Mouse (Mus musculus) kidney, postnatal 0 days (tissue): ENCODE measurements at regions not wholly inside any gene's neighbourhood (a gene's known extent, or its start where the extent isn't known, plus 50 kb on each side); places are given as distances from the start of the nearest gene placed in this dataset.
"Not testable (repeated sequence)": the region's sequence is repeated elsewhere in the genome, so short reads cannot be mapped to it uniquely, and the experiment has no call there.

ENCODE experiments used
- ATAC-seq: fragments of 200-750 bp; cut with Nextera tagmentation; replicated peaks from 2 replicates; pipeline ENCODE4 v1.8.0; 2017; ENCODE audit warnings: low read depth, moderate number of reproducible peaks, moderate TSS enrichment, moderate library complexity; ENCODE audit not compliant: low FRiP score
- DNase-seq: peaks from one replicate; pipeline ENCODE4 v3.0.0-alpha.2; 2016; ENCODE audit warnings: low spot score
- H3K27ac ChIP-seq: fragments of 300-500 bp; sonication (generic); 2 replicates; pipeline ENCODE4 v1.5.1; 2014; ENCODE audit warnings: mild to moderate bottlenecking
- H3K27me3 ChIP-seq: fragments of 300-500 bp; sonication (generic); 2 replicates; pipeline ENCODE4 v1.6.1; 2014; ENCODE audit warnings: low read length, mixed read lengths; ENCODE audit not compliant: insufficient read depth
- H3K36me3 ChIP-seq: fragments of 300-500 bp; sonication (generic); 2 replicates; pipeline ENCODE4 v1.6.1; 2014; ENCODE audit warnings: low read length, mixed read lengths; ENCODE audit not compliant: insufficient read depth
- H3K4me1 ChIP-seq: fragments of 300-500 bp; sonication (generic); replicated peaks from 2 replicates; pipeline ENCODE4 v1.6.1; 2014; ENCODE audit warnings: antibody characterized with exemption, low read length, mixed read lengths; ENCODE audit not compliant: insufficient read depth
- H3K4me2 ChIP-seq: fragments of 300-500 bp; sonication (generic); 2 replicates; pipeline ENCODE4 v1.6.1; 2014; ENCODE audit warnings: mild to moderate bottlenecking, low read length, moderate library complexity, mixed read lengths
- H3K4me3 ChIP-seq: fragments of 300-500 bp; sonication (generic); replicated peaks from 2 replicates; pipeline ENCODE4 v1.5.1; 2014; ENCODE audit warnings: low read depth, low read length
- H3K9ac ChIP-seq: fragments of 300-500 bp; sonication (generic); 2 replicates; pipeline ENCODE4 v1.6.1; 2014; ENCODE audit warnings: low read depth, low read length
- H3K9me3 ChIP-seq: fragments of 300-500 bp; sonication (generic); replicated peaks from 2 replicates; pipeline ENCODE4 v1.6.1; 2016; ENCODE audit warnings: low read length, inconsistent platforms, mixed read lengths
- CTCF ChIP-seq: IDR thresholded peaks from 2 replicates; pipeline ENCODE4 v1.5.1; 2016; ENCODE audit warnings: antibody characterized with exemption, low read depth, mild to moderate bottlenecking, moderate library complexity
- WGBS: fragments of 180-500 bp; shearing (Covaris S2); extraction: QIAGEN DNeasy Blood & Tissue Kit; methylation state at CpG from one replicate; pipeline ENCODE4 v1.1.7; 2014; 5-methylcytosine and 5-hydroxymethylcytosine counted together

DNA sequence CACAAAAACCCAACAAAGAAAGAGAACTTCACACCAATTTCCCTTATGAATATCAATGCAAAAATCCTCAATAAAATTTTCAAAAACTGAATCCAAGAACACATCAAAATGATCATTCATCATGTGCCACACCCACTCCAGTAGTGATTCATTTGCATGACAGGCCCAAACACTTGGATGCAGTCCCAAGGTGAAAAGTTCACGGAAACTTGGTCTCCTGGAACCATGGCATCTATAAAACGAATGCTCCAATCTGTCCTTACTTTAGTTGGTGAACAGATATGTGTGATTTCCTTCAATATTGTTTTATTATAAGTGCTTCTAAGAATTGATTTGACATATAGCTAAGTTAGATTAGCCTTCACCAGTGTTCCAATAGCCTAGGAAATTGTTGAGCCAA lies 343.3 kb downstream of the Gm8797 start:
- ATAC-seq: no peak

DNA sequence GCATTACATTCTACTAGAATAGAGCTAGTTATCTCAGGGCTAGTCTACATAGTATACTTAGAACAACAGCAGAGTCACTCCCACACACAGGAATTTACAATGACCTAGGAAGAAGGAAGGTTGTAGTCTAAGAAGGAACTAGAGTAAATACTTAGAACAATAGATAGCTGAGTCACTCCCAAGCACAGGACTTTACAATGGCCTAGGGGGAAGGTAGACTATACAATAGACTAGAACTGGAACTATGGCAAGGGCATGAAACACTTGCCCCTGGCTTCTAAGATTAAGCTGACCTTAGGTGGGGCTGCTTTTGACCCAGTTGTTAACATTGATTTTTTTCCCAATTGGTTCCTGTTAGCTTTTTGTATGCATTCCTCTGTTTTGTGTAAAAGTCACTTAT lies 343.8 kb downstream of the Gm8797 start:
- H3K9ac ChIP-seq, H3K4me2 ChIP-seq, H3K4me1 ChIP-seq, H3K27me3 ChIP-seq, H3K4me3 ChIP-seq, ATAC-seq, H3K9me3 ChIP-seq, H3K27ac ChIP-seq, H3K36me3 ChIP-seq, DNase-seq: not testable (repeated sequence)

More for the DNA sequence above, 343.3 kb downstream of the Gm8797 start:
- Histone ChIP-seq H3K27me3 (no peaks in the 10 kb centered on the region), H3K4me3 (no peak overlapping the region), H3K9me3 (no peaks in the 10 kb centered on the region), H3K27ac (no peak overlapping the region), H3K36me3 (no peaks in the 10 kb centered on the region), H3K9ac (no peak overlapping the region), H3K4me1 (no peaks in the 10 kb centered on the region), H3K4me2 (no peak overlapping the region)
- DNase-seq: no peak
- WGBS: 83% methylated on average over 2 of the region's 2 CpGs
- no peak for TF ChIP-seq CTCF

DNA sequence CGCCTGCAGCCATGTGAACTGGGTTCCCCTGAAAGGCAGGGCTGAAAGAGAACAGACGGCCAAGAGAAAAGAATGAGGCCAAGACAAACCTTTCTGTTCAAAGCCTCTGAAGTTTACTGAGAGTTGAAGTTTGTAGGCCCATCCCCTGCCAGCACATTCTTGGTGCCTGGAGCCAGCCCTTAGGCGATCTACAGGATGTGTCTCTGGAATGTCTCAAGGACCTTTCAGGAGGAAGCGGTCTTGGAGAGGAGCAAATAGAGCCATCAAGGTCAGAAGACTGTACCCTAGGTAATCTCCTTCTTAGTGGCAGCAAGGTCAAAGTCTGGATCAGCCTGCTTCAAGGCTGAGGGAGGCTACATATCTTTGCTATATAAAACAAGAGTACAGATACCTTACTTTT lies 350.3 kb downstream of the Gm8797 start:
- Histone ChIP-seq H3K4me3 (no peak overlapping the region), H3K9ac (no peak overlapping the region), H3K36me3 (no peaks in the 10 kb centered on the region), H3K27me3 (no peaks in the 10 kb centered on the region), H3K9me3 (no peaks in the 10 kb centered on the region), H3K4me1 (no peaks in the 10 kb centered on the region), H3K4me2 (no peak overlapping the region), H3K27ac (no peak overlapping the region)
- WGBS: 77% methylated on average over 4 of the region's 4 CpGs
- TF ChIP-seq CTCF: no peak
- ATAC-seq: no peak
- no peak for DNase-seq

DNA sequence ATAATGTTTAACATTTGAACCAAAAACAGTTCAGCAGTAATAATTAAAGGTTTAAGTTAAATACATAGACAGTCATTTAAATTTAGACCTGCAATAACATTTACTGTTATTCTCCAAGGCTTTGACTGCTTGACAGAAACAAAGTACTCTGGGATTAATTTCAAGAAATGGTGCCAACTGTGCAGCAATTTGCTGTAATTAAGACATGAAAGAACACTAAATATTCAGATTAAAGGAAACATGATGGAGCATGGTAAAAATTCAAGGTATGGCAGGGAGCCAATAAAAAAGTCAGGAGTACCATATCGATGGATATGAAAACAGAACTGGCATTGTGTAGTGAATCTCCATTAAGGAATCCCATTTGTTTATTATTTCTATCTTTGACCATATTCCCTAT lies 352.3 kb downstream of the Gm8797 start:
- no peaks in the 10 kb centered on the region for H3K36me3 ChIP-seq
- ATAC-seq (no peak), DNase-seq (no peak)
- H3K4me3 ChIP-seq: no peak overlapping the region
- no peak overlapping the region for H3K9ac ChIP-seq
- H3K4me1 ChIP-seq: no peaks in the 10 kb centered on the region
- H3K9me3 ChIP-seq: no peaks in the 10 kb centered on the region
- H3K4me2 ChIP-seq: no peak overlapping the region
- TF ChIP-seq CTCF: no peak
- no peaks in the 10 kb centered on the region for H3K27me3 ChIP-seq
- H3K27ac ChIP-seq: no peak overlapping the region
- 77% methylated on average over 1 of the region's 1 CpGs for WGBS

DNA sequence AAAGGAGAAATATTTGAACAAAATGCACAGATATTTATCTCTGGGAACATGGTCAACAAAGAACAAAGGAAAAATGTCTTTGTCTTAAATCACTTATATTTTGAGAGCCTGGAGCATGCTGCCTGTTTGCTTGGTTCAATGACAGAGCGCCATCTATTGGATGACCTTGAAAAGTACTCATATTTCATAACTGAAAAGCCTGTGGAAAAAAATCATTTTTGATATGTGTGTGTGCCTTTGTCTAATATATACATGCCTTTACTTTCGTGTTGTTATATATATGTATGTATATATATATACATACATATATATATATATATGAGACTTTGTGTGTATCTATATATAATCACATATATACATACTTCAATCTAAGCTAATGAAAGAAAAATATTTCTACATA lies 356.1 kb downstream of the Gm8797 start:
- Histone ChIP-seq H3K4me3 (no peak overlapping the region), H3K36me3 (no peaks in the 10 kb centered on the region), H3K27me3 (no peaks in the 10 kb centered on the region), H3K9me3 (no peaks in the 10 kb centered on the region), H3K4me1 (no peaks in the 10 kb centered on the region), H3K27ac (no peak overlapping the region), H3K9ac (no peak overlapping the region), H3K4me2 (no peak overlapping the region)
- DNase-seq (peak; percentile 78), ATAC-seq (no peak)
- TF ChIP-seq CTCF: peak; percentile 67
- WGBS: 17% methylated on average over 2 of the region's 2 CpGs

DNA sequence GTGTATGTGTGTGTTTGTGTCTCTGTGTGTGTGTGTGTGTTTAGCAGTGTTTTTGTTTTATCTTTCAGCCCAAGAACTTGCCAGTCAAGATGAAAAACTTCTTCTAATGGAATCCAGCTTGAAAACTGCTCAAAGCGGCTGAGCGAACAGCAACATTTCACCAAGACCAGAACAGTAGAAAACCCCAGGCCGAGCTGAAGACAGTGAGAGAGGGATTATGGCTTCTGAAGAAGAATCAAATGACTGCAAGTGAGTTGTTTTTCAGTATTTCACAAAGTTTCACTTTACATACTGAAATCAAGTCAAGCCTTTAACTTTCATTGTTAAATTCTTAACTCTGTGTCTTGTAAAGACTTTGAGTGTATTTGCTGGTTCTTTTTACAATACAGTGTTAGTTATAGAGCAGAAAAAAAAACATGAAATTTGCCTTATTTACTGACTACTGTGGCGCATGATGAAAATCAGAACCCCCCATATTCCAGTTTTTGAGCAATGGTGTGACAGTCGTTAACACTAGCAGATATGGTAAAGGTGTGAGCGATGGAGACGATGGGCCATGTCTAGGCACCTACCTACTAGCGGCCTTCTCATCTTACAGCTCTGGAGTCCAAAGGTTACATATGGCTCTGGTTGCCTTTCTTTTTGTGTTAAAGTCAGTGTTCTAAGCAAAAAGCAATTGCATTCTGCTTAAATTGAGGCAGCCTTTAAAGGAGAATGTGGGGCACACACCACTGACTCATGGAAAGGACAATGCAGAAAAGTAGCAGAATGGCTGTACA lies 357.0 kb downstream of the Gm8797 start:
- DNase-seq (peak; percentile 17), ATAC-seq (no peak)
- Histone ChIP-seq H3K9me3 (no peaks in the 10 kb centered on the region), H3K4me3 (no peak overlapping the region), H3K27me3 (no peaks in the 10 kb centered on the region), H3K27ac (no peak overlapping the region), H3K36me3 (no peaks in the 10 kb centered on the region), H3K4me1 (no peaks in the 10 kb centered on the region), H3K4me2 (no peak overlapping the region), H3K9ac (no peak overlapping the region)
- 78% methylated on average over 8 of the region's 8 CpGs for WGBS
- TF ChIP-seq CTCF: no peak

DNA sequence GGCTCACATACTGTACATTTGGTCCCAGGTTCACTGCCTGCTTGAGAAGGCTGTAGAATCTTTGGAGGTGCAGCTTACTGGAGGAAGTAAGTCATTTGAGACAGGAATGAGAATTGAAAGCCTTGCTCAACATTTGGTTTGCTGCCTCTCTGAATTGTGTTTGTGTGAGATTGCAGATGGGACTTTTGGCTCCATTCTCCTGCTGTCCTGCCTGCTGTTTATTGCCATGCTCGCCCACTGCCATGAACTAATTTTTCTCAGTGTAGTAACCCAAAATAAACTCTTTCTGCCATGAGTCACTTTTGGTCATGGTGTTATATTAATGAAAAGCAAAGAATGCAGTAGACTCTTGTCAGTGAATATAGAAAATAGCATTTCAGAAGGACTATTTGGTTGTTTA lies 368.1 kb downstream of the Gm8797 start:
- ATAC-seq (no peak), DNase-seq (no peak)
- WGBS: 71% methylated on average over 1 of the region's 1 CpGs
- Histone ChIP-seq H3K4me2 (no peak overlapping the region), H3K36me3 (no peaks in the 10 kb centered on the region), H3K9ac (no peak overlapping the region), H3K27ac (no peak overlapping the region), H3K4me1 (no peaks in the 10 kb centered on the region), H3K9me3 (no peaks in the 10 kb centered on the region), H3K27me3 (no peaks in the 10 kb centered on the region), H3K4me3 (no peak overlapping the region)
- no peak for TF ChIP-seq CTCF

DNA sequence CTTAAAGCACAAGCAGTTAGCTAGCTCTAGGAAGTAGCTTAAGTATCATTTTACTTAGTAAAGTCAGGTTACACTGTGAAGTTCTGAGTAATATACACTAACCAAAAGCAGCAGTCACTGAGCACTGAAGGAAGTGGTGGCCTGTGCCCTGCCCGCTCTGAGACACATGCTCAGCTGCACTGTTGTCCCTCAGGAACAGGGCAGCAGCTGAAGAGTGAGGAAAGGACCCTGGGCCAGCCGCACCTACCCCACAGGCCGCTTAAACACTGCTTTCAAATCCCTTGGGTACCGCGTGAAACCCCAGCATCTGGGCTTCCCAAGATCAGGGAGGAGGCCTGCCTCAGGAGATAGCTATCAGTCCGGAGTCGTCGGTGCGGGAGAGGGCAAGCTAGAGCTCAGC lies 385.1 kb downstream of the Gm8797 start:
- 78% methylated on average over 9 of the region's 9 CpGs for WGBS
- H3K9me3 ChIP-seq: not testable (repeated sequence)

More for the DNA sequence above, 385.1 kb downstream of the Gm8797 start:
- not testable (repeated sequence) for H3K4me3 ChIP-seq, H3K27me3 ChIP-seq, DNase-seq, H3K4me2 ChIP-seq, ATAC-seq, H3K36me3 ChIP-seq, H3K27ac ChIP-seq, H3K9ac ChIP-seq, H3K4me1 ChIP-seq
